Mouse (Mus musculus) spleen, postnatal 36 days (tissue): Measurements from ENCODE around the gene Gm2431.
A peak's percentile ranks its signal among the peaks of the same experiment; 100 is the strongest.
"Not testable (repeated sequence)": the region's sequence is repeated elsewhere in the genome, so short reads cannot be mapped to it uniquely, and the experiment has no call there.

ENCODE experiments used
- DNase-seq, 2 experiments: peaks; one replicate each; pipeline ENCODE4 v3.0.0; 2022; ENCODE audit warnings: low spot score in 2 of 2, mixed read lengths in 1 of 2

Gene Gm2431

DNA sequence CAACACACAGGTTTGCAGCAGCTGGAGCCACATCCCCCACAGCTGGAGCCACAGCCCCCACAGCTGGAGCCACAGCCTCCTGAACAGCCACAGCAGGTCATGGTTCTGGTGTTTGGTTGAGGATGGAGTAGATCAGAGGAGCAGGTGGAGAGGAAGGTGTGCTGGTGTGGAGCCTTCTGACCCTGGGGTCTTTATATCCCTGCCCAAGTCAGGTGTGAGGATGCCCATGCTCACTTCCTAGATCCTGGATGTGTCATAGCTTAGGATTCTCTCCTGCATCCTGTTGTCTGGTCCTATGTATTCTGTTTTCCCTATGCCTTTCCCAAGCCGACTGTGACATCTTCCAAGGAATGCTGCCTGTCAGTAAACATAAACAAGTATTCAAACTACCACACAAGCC is at the start of gene Gm2431:
TSS of gene Gm2431 (minus strand) at position 101 of the 400 bp plus-strand sequence.
- not testable (repeated sequence) for DNase-seq

GRCm38 (mm10) chr7:142303929-142304328 is 45.8 kb upstream of the Gm2431 start:
- not testable (repeated sequence) for DNase-seq

DNA sequence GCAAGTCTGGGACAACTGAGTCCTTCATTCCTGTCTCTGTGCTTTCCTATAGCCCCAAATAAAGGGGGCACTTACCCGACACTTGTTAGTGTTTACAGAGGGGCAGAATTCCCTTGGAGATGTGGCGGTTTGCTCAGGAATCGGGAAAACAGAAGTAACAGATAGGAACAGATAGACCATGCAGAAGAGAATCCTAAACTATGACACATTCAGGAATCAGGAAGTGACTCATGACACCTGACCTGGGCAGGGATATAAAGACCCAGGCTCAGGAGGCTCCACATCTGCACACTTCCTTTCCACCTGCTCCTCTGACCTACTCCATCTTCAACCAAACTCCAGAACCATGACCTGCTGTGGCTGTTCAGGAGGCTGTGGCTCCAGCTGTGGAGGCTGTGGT is 45.1 kb upstream of the Gm2431 start, which contains the start of gene Krtap5-4:
TSS of gene Krtap5-4 (plus strand) at position 301 of the 400 bp plus-strand sequence.
- DNase-seq: no peak

GRCm38 (mm10) chr7:142297018-142297417 is 38.9 kb upstream of the Gm2431 start, which contains the start of gene Krtap5-1:
Gene Krtap5-1 (minus strand): TSS chr7:142297118.
- not testable (repeated sequence) for DNase-seq

DNA sequence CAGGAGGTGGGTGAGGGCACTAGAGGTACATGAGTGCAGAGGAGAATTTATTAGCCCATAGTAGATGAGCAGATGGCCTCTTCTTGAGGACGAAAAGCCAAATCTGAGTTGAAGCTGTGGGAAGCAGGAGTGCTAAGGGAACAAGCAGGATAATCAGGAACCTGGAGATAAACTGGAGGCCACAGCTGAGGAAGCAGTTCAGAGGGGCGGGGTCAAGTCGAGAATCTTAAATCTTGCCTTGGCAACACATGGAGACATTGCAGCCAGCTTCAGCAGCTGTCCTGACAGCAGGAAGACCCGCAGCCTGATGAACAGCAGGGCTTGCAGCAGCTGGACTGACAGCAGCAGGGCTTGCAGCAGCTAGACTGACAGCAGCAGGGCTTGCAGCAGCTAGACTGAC is 38.0 kb upstream of the Gm2431 start:
- DNase-seq: not testable (repeated sequence)

- DNase-seq: no peak
Measured at GRCm38 (mm10) chr7:142295418-142295817, 37.3 kb upstream of the Gm2431 start.

- not testable (repeated sequence) for DNase-seq
Measured at GRCm38 (mm10) chr7:142293851-142294250, 35.7 kb upstream of the Gm2431 start.

GRCm38 (mm10) chr7:142285910-142286612 is 27.9 kb upstream of the Gm2431 start:
- DNase-seq: not testable (repeated sequence)

DNA sequence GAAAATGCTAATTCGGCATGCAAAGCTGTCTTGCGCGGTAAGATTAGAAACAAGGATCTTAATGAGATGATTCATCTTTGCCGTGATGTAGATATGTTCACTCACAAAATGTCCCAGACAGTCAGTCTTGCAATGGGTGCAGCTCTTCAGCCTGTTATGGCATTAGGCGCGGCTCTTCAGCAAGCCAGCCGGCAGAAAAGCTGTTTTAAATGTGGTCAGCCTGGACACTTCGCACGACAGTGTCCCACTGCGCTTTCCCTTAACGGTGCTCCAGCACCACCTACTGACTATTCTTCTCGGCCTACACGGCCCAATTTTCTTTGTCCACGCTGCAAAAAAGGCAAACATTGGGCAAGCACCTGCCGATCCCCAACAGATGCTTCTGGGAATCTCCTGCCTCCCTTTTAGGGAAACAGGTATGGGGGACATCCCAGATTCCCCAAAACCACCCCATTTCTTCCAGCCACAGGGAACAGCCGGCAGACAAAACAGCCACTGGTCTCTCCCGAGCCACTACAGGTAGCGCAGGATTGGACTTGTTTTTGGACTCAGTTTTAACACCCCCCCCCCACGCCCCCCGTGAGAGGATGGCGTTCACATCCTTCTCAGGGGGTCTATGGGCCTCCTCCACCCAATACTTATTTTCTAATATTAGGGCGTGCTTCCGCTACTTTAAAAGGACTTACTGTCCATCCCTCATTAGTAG is 27.1 kb upstream of the Gm2431 start:
- no peak for DNase-seq

DNA sequence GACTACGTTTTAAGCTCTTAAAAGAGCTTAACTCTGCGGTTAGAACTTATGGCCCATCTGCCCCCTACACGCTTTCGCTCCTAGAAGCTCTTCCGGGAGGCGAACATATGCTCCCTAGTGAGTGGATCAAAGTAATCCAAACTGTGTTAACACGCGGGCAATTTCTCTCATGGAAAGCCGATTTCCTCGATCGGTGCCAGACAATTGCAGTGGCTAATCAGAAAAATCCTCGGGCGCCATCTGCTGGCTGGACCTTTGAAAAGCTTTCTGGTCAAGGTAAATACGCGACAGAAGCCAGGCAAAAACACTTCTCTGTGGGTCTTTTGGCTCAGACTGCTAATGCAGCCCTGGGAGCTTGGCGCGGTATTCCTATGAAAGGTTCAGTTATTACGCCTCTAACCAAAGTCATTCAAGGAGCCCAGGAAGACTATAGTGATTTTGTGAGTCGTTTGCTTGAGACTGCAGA is 26.5 kb upstream of the Gm2431 start:
- peak; percentile 70 to 78 for DNase-seq

GRCm38 (mm10) chr7:142284023-142284591 is 26.0 kb upstream of the Gm2431 start:
- peak; percentile 43 to 49 for DNase-seq

GRCm38 (mm10) chr7:142282847-142283246 is 24.7 kb upstream of the Gm2431 start:
- DNase-seq: not testable (repeated sequence)

- not testable (repeated sequence) for DNase-seq
Measured at GRCm38 (mm10) chr7:142279291-142279690, 21.1 kb upstream of the Gm2431 start.

GRCm38 (mm10) chr7:142278183-142278582 is 20.0 kb upstream of the Gm2431 start:
- peak in 1 of 2 experiments; percentile 11 for DNase-seq

DNA sequence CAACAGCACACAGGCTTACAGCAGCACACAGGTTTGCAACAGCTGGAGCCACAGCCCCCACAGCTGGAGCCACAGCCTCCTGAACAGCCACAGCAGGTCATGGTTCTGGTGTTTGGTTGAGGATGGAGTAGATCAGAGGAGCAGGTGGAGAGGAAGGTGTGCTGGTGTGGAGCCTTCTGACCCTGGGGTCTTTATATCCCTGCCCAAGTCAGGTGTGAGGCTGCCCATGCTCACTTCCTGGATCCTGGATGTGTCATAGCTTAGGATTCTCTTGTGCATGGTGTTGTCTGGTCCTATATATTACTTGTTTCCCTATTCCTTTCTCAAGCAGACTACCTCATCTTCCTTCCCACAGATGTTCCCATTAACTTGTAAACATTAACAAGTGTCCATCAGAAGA is 16.1 kb upstream of the Gm2431 start, which contains the start of gene Gm4559:
TSS of gene Gm4559 (minus strand) at position 101 of the 400 bp plus-strand sequence.
- not testable (repeated sequence) for DNase-seq

DNA sequence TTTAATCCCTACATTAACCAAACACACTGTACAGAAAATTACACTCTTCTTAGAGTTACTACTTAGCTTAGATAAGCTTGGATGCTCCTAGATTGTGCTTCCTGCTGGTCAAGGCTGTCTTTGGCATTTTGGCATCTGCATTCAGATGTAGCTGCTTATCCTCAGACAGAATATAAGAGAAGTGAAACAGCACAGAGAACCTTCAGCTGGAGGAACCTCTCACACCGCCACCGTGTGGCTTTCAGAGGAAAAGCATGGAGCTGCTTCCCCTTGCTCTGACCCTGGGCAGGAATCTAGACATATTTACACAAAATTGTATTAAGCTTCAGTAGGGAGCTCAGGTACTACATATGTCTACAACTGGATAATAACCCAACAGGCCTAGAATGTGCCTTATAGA is 2.6 kb downstream of the Gm2431 start:
- peak in 1 of 2 experiments; percentile 2 for DNase-seq

GRCm38 (mm10) chr7:142249824-142250223 is 8.3 kb downstream of the Gm2431 start:
- DNase-seq: no peak

GRCm38 (mm10) chr7:142240978-142241377 is 17.2 kb downstream of the Gm2431 start, which contains the start of gene Gm40460:
Gene Gm40460 (minus strand): TSS chr7:142241078.
- no peak for DNase-seq

- DNase-seq: no peak
Measured at GRCm38 (mm10) chr7:142231540-142231939, 26.6 kb downstream of the Gm2431 start.

- DNase-seq: not testable (repeated sequence)
Measured at GRCm38 (mm10) chr7:142229871-142230270, 28.3 kb downstream of the Gm2431 start, which contains the start of gene Krtap5-5. Gene Krtap5-5 (minus strand): TSS chr7:142229971.

DNA sequence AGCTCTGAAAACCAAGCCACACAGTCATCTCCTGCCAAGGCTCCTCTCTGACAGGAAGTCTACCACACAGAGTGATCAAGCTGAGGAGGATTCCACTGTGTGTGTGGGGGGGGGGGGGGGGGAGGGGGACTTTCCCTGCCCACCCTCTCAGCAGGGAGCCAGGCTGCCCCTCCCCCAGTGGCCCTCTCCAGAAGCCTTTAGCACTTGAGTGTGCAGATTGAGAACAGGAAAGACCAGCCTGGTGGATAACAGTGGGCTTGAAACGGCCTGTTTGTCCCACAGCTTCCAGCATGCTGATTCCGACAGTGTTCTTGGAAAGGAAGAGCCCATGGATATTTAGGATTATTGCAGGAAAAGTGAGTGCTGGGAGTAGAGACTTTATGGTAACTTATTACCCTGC is 33.6 kb downstream of the Gm2431 start:
- DNase-seq: no peak

- not testable (repeated sequence) for DNase-seq
Measured at GRCm38 (mm10) chr7:142212136-142212535, 46.0 kb downstream of the Gm2431 start.
